Comparison of ENCODE assay signal across 25 mouse cellular contexts in genomic region chr3:110579261-110579660, GRCm38 (mm10).
DNase-seq lines count a peak whose midpoint lies in the region; ATAC-seq and TF ChIP-seq lines count a peak whose summit lies in the region.
"Had no signal": no experiment of that assay in that cellular context is flagged by ENCODE, and none has a peak within 500 bp of the region (broad histone marks: within the 10 kb centered on the region; RNA-seq: fewer than 3 reads in every experiment).

No protein-coding gene starts in this region.

- TF ChIP-seq CTCF in liver, adult 2 months (IDR thresholded peaks at IDR 0.05; ENCODE audit: low read depth, low read length): no peak

- no peak overlapping the region for H3K4me2 ChIP-seq in kidney, embryonic 14.5 days (replicated peaks; ENCODE audit: low read depth, low read length)
- no peak overlapping the region for H3K4me2 ChIP-seq in liver, embryonic 12.5 days
- H3K4me2 ChIP-seq: embryonic facial prominence, embryonic 13.5 days; forebrain, embryonic 12.5 days; heart, embryonic 11.5 days; heart, embryonic 15.5 days; hindbrain, embryonic 14.5 days had no signal

- ATAC-seq in kidney, embryonic 14.5 days (ENCODE audit: low FRiP score, low TSS enrichment): no peak
- ATAC-seq in liver, embryonic 12.5 days: no peak
- ATAC-seq: activated CD4-positive, CD25-positive, alpha-beta regulatory T cell, adult 4 months; CD4-positive, CD25-positive, alpha-beta regulatory T cell, adult 4 months; forebrain, embryonic 16.5 days had no signal

- no peaks in the 10 kb centered on the region for H3K36me3 ChIP-seq in kidney, embryonic 14.5 days (ENCODE audit: control insufficient read depth, insufficient read depth, low read length)
- H3K36me3 ChIP-seq in liver, adult 2 months (ENCODE audit: control insufficient read depth, insufficient read depth, low read length): no peaks in the 10 kb centered on the region
- no peaks in the 10 kb centered on the region for H3K36me3 ChIP-seq in liver, embryonic 12.5 days
- H3K36me3 ChIP-seq in embryonic facial prominence, embryonic 10.5 days (replicated peaks): no peaks in the 10 kb centered on the region
- H3K36me3 ChIP-seq: embryonic facial prominence, embryonic 13.5 days; forebrain, embryonic 12.5 days; G1E; heart, embryonic 15.5 days; hindbrain, embryonic 10.5 days had no signal

- no peak overlapping the region for H3K9ac ChIP-seq in kidney, embryonic 14.5 days (ENCODE audit: low read depth, low read length)
- H3K9ac ChIP-seq in liver, adult 2 months (ENCODE audit: low read depth, low read length): no peak overlapping the region
- H3K9ac ChIP-seq in liver, embryonic 12.5 days: no peak overlapping the region
- H3K9ac ChIP-seq: embryonic facial prominence, embryonic 13.5 days; forebrain, embryonic 12.5 days; heart, embryonic 15.5 days; hindbrain, embryonic 14.5 days had no signal

- no peaks in the 10 kb centered on the region for H3K27me3 ChIP-seq in kidney, embryonic 14.5 days (ENCODE audit: control insufficient read depth, insufficient read depth, low read length)
- no peaks in the 10 kb centered on the region for H3K27me3 ChIP-seq in liver, adult 2 months (ENCODE audit: control insufficient read depth, insufficient read depth, low read length)
- H3K27me3 ChIP-seq in liver, embryonic 12.5 days (replicated peaks): no peaks in the 10 kb centered on the region
- H3K27me3 ChIP-seq in embryonic facial prominence, embryonic 10.5 days (replicated peaks; ENCODE audit: low read depth, poor library complexity, severe bottlenecking): no peaks in the 10 kb centered on the region
- H3K27me3 ChIP-seq: embryonic facial prominence, embryonic 13.5 days; forebrain, embryonic 12.5 days; heart, embryonic 15.5 days had no signal

- TF ChIP-seq POLR2A in liver, adult 2 months (IDR thresholded peaks at IDR 0.05; ENCODE audit: extremely low read depth, insufficient read depth, low read length): no peak

- no peak overlapping the region for H3K4me3 ChIP-seq in kidney, embryonic 14.5 days (ENCODE audit: low read length)
- no peak overlapping the region for H3K4me3 ChIP-seq in liver, adult 2 months (ENCODE audit: insufficient read depth, low read depth, low read length)
- H3K4me3 ChIP-seq in liver, embryonic 12.5 days: no peak overlapping the region
- H3K4me3 ChIP-seq in embryonic facial prominence, embryonic 10.5 days: no peak overlapping the region
- H3K4me3 ChIP-seq: embryonic facial prominence, embryonic 13.5 days; forebrain, embryonic 12.5 days; heart, adult 2 months; heart, embryonic 15.5 days; hindbrain, embryonic 10.5 days had no signal

- DNase-seq in kidney, adult 11 months: peak; percentile 17
- DNase-seq in liver, adult 2 months (ENCODE audit: extremely low read depth, low read depth, low spot score): peak; percentile 78
- peak; percentile 8 for DNase-seq in kidney, postnatal 14 days
- DNase-seq in embryonic facial prominence, embryonic 10.5 days (ENCODE audit: low spot score): no peak
- DNase-seq in retina, postnatal 1 day: no peak
- DNase-seq: adrenal gland, postnatal 14 days; B cell, adult 2 months; cerebellum, adult 11-12 months; cerebellum, adult 9-10 months; cerebellum, postnatal 25 days; gastrocnemius, postnatal 14 days; heart, adult 2 months; heart, postnatal 14 days had no signal

- no peaks in the 10 kb centered on the region for H3K9me3 ChIP-seq in kidney, embryonic 14.5 days (ENCODE audit: control insufficient read depth, low read length)
- no peaks in the 10 kb centered on the region for H3K9me3 ChIP-seq in liver, embryonic 12.5 days (replicated peaks)
- H3K9me3 ChIP-seq in embryonic facial prominence, embryonic 10.5 days: no peaks in the 10 kb centered on the region
- H3K9me3 ChIP-seq: embryonic facial prominence, embryonic 13.5 days; forebrain, embryonic 12.5 days; heart, embryonic 15.5 days; hindbrain, embryonic 10.5 days had no signal

- no peaks in the 10 kb centered on the region for H3K4me1 ChIP-seq in kidney, embryonic 14.5 days (ENCODE audit: control insufficient read depth, insufficient read depth, low read length)
- no peaks in the 10 kb centered on the region for H3K4me1 ChIP-seq in liver, adult 2 months (ENCODE audit: control insufficient read depth, insufficient read depth, low read length)
- no peaks in the 10 kb centered on the region for H3K4me1 ChIP-seq in liver, embryonic 12.5 days
- no peaks in the 10 kb centered on the region for H3K4me1 ChIP-seq in embryonic facial prominence, embryonic 10.5 days
- H3K4me1 ChIP-seq: embryonic facial prominence, embryonic 13.5 days; forebrain, embryonic 12.5 days; heart, embryonic 15.5 days had no signal

- WGBS in kidney, embryonic 14.5 days: 65% methylated on average over 1 of the region's 1 CpGs
- 20% methylated on average over 1 of the region's 1 CpGs for WGBS in liver, adult 2 months
- WGBS in liver, embryonic 12.5 days (ENCODE audit: insufficient replicate concordance): 58% methylated on average over 1 of the region's 1 CpGs
- WGBS in embryonic facial prominence, embryonic 10.5 days: 83% methylated on average over 1 of the region's 1 CpGs

- H3K27ac ChIP-seq in kidney, embryonic 14.5 days (ENCODE audit: low read depth, low read length): no peak overlapping the region
- H3K27ac ChIP-seq in liver, adult 2 months (replicated peaks; ENCODE audit: insufficient read depth, low read depth, low read length): no peak overlapping the region
- no peak overlapping the region for H3K27ac ChIP-seq in liver, embryonic 12.5 days
- H3K27ac ChIP-seq in embryonic facial prominence, embryonic 10.5 days (replicated peaks): no peak overlapping the region
- H3K27ac ChIP-seq: embryonic facial prominence, embryonic 13.5 days; forebrain, embryonic 12.5 days; heart, adult 2 months; heart, embryonic 15.5 days; hindbrain, embryonic 10.5 days; hindbrain, embryonic 14.5 days had no signal

- no peaks in the 10 kb centered on the region for H3K79me2 ChIP-seq in liver, adult 2 months (ENCODE audit: control insufficient read depth, insufficient read depth, low read length)

Comparison
In these comparisons a context has a peak if more than half of its experiments do, and no peak if none do; other contexts are left out.
1. DNase-seq: peak in kidney, adult 11 months (single experiment), liver, adult 2 months (single experiment) and kidney, postnatal 14 days (single experiment); none in embryonic facial prominence, embryonic 10.5 days (single experiment) and retina, postnatal 1 day (single experiment).